Mouse (Mus musculus): ENCODE results near the gene Fblim1.
A peak's percentile ranks its signal among the peaks of the same experiment; 100 is the strongest.

- no peak for TF ChIP-seq CTCF (IDR thresholded peaks at IDR 0.05; ENCODE audit: insufficient read depth, low read length)
- TF ChIP-seq POLR2A (IDR thresholded peaks at IDR 0.05; ENCODE audit: borderline replicate concordance, extremely low read depth, low read depth, low read length) = peak; percentile 94; the same call in 1 of the 2 replicates
These were observed 67.3 kb downstream of the Fblim1 start, which contains the start of gene Spen for GRCm38 (mm10) chr4:141538408-141539212.

All from lung, adult 2 months (tissue).